Mouse (Mus musculus) MEL (cell line): ENCODE data around the gene Tymp. TPM values are rescaled to one million over a fixed set of nuclear protein-coding genes. Genes with fewer than 3 reads are reported as not detected.

ENCODE experiments used
- DNase-seq: peaks from one replicate; pipeline ENCODE4 v3.0.0; 2011; ENCODE audit warnings: low read depth, low spot score
- H3K27ac ChIP-seq: 2 replicates; pipeline ENCODE4 v1.5.1; 2012; ENCODE audit warnings: low read depth, mild to moderate bottlenecking, control low read depth, low read length, moderate library complexity; ENCODE audit not compliant: control insufficient read depth
- H3K27me3 ChIP-seq, 2 experiments: fragments of 150-350 bp in 1 of 2; sonication (generic) in 1 of 2; 2 replicates each; pipeline ENCODE4 v1.6.1; 2012; ENCODE audit warnings: low read length in 2 of 2, mild to moderate bottlenecking in 2 of 2, improper control_type of control experiment in 1 of 2, moderate library complexity in 1 of 2; ENCODE audit not compliant: insufficient read depth in 2 of 2, control insufficient read depth in 1 of 2
- H3K36me3 ChIP-seq, 2 experiments: 2 replicates each; pipeline ENCODE4 v1.6.1; 2012 to 2014; ENCODE audit warnings: low read length in 2 of 2, improper control_type of control experiment in 1 of 2, inconsistent platforms in 1 of 2, mild to moderate bottlenecking in 1 of 2; ENCODE audit not compliant: insufficient read depth in 2 of 2, control insufficient read depth in 1 of 2
- H3K4me1 ChIP-seq, 2 experiments: fragments of 150-350 bp in 1 of 2; sonication (generic) in 1 of 2; 2 replicates each; pipeline ENCODE4 v1.6.1; 2012; ENCODE audit warnings: low read length in 2 of 2, improper control_type of control experiment in 1 of 2, mild to moderate bottlenecking in 1 of 2; ENCODE audit not compliant: insufficient read depth in 2 of 2, control insufficient read depth in 1 of 2
- H3K4me3 ChIP-seq, 2 experiments: fragments of 150-350 bp in 1 of 2; sonication (generic) in 1 of 2; 2 replicates each; pipeline ENCODE4 v1.5.1; 2012; ENCODE audit warnings: low read depth in 2 of 2, low read length in 2 of 2, mild to moderate bottlenecking in 2 of 2, moderate library complexity in 2 of 2, control low read depth in 1 of 2, improper control_type of control experiment in 1 of 2; ENCODE audit not compliant: control insufficient read depth in 1 of 2, insufficient read depth in 1 of 2
- H3K79me2 ChIP-seq: 2 replicates; pipeline ENCODE4 v1.6.1; 2012; ENCODE audit warnings: mild to moderate bottlenecking, low read length, moderate library complexity; ENCODE audit not compliant: control insufficient read depth, poor library complexity, insufficient read depth
- H3K9ac ChIP-seq: 2 replicates; pipeline ENCODE4 v1.6.1; 2012; ENCODE audit warnings: low read depth, mild to moderate bottlenecking, control low read depth, low read length, moderate library complexity; ENCODE audit not compliant: control insufficient read depth, poor library complexity, severe bottlenecking
- H3K9me3 ChIP-seq: fragments of 150-350 bp; sonication (generic); replicated peaks from 2 replicates; pipeline ENCODE4 v1.6.1; 2012; ENCODE audit warnings: mild to moderate bottlenecking, low read length, improper control_type of control experiment, moderate library complexity; ENCODE audit not compliant: insufficient read depth
- CHD1 ChIP-seq: IDR thresholded peaks from 2 replicates; pipeline ENCODE4 v1.6.1; 2012; ENCODE audit warnings: low read depth, mild to moderate bottlenecking, inconsistent platforms, low read length, improper control_type of control experiment
- CHD2 ChIP-seq: IDR thresholded peaks from 2 replicates; pipeline ENCODE4 v1.6.1; 2011; ENCODE audit warnings: low read length, improper control_type of control experiment
- E2F4 ChIP-seq: IDR thresholded peaks from 2 replicates; pipeline ENCODE4 v1.6.1; 2011; ENCODE audit warnings: low read depth, low read length, improper control_type of control experiment, borderline replicate concordance
- ELF1 ChIP-seq: IDR thresholded peaks from 2 replicates; pipeline ENCODE4 v1.6.1; 2014; ENCODE audit warnings: low read depth, mild to moderate bottlenecking, inconsistent platforms, low read length, improper control_type of control experiment, moderate library complexity
- EP300 ChIP-seq, 2 experiments: IDR thresholded peaks; 2 replicates each; pipeline ENCODE4 v1.6.1; 2011; ENCODE audit warnings: improper control_type of control experiment in 2 of 2, low read length in 2 of 2, low read depth in 1 of 2, mild to moderate bottlenecking in 1 of 2
- ETS1 ChIP-seq: IDR thresholded peaks from 2 replicates; pipeline ENCODE4 v1.6.1; 2012; ENCODE audit warnings: low read depth, mild to moderate bottlenecking, inconsistent platforms, low read length, improper control_type of control experiment, moderate library complexity
- GABPA ChIP-seq: IDR thresholded peaks from 2 replicates; pipeline ENCODE4 v1.6.1; 2012; ENCODE audit warnings: low read depth, mild to moderate bottlenecking, inconsistent platforms, low read length, improper control_type of control experiment, moderate library complexity
- GATA1 ChIP-seq: IDR thresholded peaks from 2 replicates; pipeline ENCODE4 v1.6.1; 2011; ENCODE audit warnings: low read depth, low read length, improper control_type of control experiment
- HCFC1 ChIP-seq: IDR thresholded peaks from 2 replicates; pipeline ENCODE4 v1.6.1; 2012; ENCODE audit warnings: low read depth, mild to moderate bottlenecking, inconsistent platforms, low read length, improper control_type of control experiment, moderate library complexity
- MAX ChIP-seq: IDR thresholded peaks from 2 replicates; pipeline ENCODE4 v1.6.1; 2011; ENCODE audit warnings: low read length, improper control_type of control experiment
- MAZ ChIP-seq: IDR thresholded peaks from 2 replicates; pipeline ENCODE4 v1.6.1; 2012; ENCODE audit warnings: low read depth, mild to moderate bottlenecking, inconsistent platforms, low read length, improper control_type of control experiment
- MXI1 ChIP-seq: IDR thresholded peaks from 2 replicates; pipeline ENCODE4 v1.6.1; 2011; ENCODE audit warnings: mild to moderate bottlenecking, low read depth, low read length, improper control_type of control experiment
- MYC ChIP-seq: IDR thresholded peaks from 2 replicates; pipeline ENCODE4 v1.6.1; 2011; ENCODE audit warnings: low read depth, mild to moderate bottlenecking, low read length, improper control_type of control experiment, moderate library complexity
- POLR2A ChIP-seq, 2 experiments: IDR thresholded peaks; 2 replicates each; pipeline ENCODE4 v1.6.1; 2011 to 2012; ENCODE audit warnings: low read length in 2 of 2, mild to moderate bottlenecking in 2 of 2, control low read depth in 1 of 2, improper control_type of control experiment in 1 of 2, low read depth in 1 of 2, moderate library complexity in 1 of 2; ENCODE audit not compliant: control insufficient read depth in 1 of 2, insufficient read depth in 1 of 2, poor library complexity in 1 of 2
- RAD21 ChIP-seq: IDR thresholded peaks from 2 replicates; pipeline ENCODE4 v1.6.1; 2011; ENCODE audit warnings: mild to moderate bottlenecking, low read depth, low read length, improper control_type of control experiment
- RCOR1 ChIP-seq: IDR thresholded peaks from 2 replicates; pipeline ENCODE4 v1.6.1; 2012; ENCODE audit warnings: low read depth, mild to moderate bottlenecking, inconsistent platforms, low read length, improper control_type of control experiment
- SIN3A ChIP-seq: IDR thresholded peaks from 2 replicates; pipeline ENCODE4 v1.6.1; 2012; ENCODE audit warnings: low read length, improper control_type of control experiment, inconsistent platforms
- SMC3 ChIP-seq: IDR thresholded peaks from 2 replicates; pipeline ENCODE4 v1.6.1; 2011; ENCODE audit warnings: low read depth, low read length, improper control_type of control experiment
- TBP ChIP-seq: IDR thresholded peaks from 2 replicates; pipeline ENCODE4 v1.8.0; 2011; ENCODE audit warnings: low read depth, low read length, improper control_type of control experiment
- TCF12 ChIP-seq: IDR thresholded peaks from 2 replicates; pipeline ENCODE4 v1.6.1; 2014; ENCODE audit warnings: low read depth, mild to moderate bottlenecking, inconsistent platforms, low read length, improper control_type of control experiment, moderate library complexity
- UBTF ChIP-seq: IDR thresholded peaks from 2 replicates; pipeline ENCODE4 v1.6.1; 2012; ENCODE audit warnings: low read depth, mild to moderate bottlenecking, inconsistent platforms, low read length, improper control_type of control experiment, moderate library complexity, borderline replicate concordance; ENCODE audit not compliant: insufficient read depth
- USF1 ChIP-seq: IDR thresholded peaks from 2 replicates; pipeline ENCODE4 v1.6.1; 2014; ENCODE audit warnings: low read depth, mild to moderate bottlenecking, inconsistent platforms, low read length, improper control_type of control experiment, moderate library complexity
- ZC3H11A ChIP-seq: IDR thresholded peaks from 2 replicates; pipeline ENCODE4 v1.6.1; 2012; ENCODE audit warnings: low read depth, mild to moderate bottlenecking, inconsistent platforms, low read length, improper control_type of control experiment
- ZKSCAN1 ChIP-seq: IDR thresholded peaks from 2 replicates; pipeline ENCODE4 v1.6.1; 2012; ENCODE audit warnings: low read depth, mild to moderate bottlenecking, inconsistent platforms, low read length, improper control_type of control experiment, moderate library complexity
- ZMIZ1 ChIP-seq: IDR thresholded peaks from 2 replicates; pipeline ENCODE4 v1.6.1; 2012; ENCODE audit warnings: low read depth, mild to moderate bottlenecking, inconsistent platforms, low read length, improper control_type of control experiment, moderate library complexity
- ZNF384 ChIP-seq: IDR thresholded peaks from 2 replicates; pipeline ENCODE4 v1.6.1; 2012; ENCODE audit warnings: low read depth, mild to moderate bottlenecking, inconsistent platforms, low read length, improper control_type of control experiment
- polyA plus RNA-seq, 2 experiments: library from polyadenylated mRNA; stranded (reverse) in 1 of 2; unstranded in 1 of 2; fragments of >175 nt in 1 of 2; fragments of >200 nt in 1 of 2; gene quantifications; 2 replicates each; pipeline versions ENCODE4 v1.2.1 to v1.2.4; 2012; ENCODE audit warnings: low replicate concordance in 2 of 2, low read depth in 1 of 2; ENCODE audit not compliant: insufficient read length in 2 of 2, insufficient read depth in 1 of 2, missing spikeins in 1 of 2
- total RNA-seq: library from RNA; depleted of rRNA; stranded (reverse); fragments of 300-350 nt; gene quantifications from 2 replicates; pipeline ENCODE4 v1.2.3, GENCODE M21; 2012

The Tymp gene
- total and polyA plus RNA-seq, 3 experiments: 1.5 to 2.0 TPM; not detected in 1

DNA sequence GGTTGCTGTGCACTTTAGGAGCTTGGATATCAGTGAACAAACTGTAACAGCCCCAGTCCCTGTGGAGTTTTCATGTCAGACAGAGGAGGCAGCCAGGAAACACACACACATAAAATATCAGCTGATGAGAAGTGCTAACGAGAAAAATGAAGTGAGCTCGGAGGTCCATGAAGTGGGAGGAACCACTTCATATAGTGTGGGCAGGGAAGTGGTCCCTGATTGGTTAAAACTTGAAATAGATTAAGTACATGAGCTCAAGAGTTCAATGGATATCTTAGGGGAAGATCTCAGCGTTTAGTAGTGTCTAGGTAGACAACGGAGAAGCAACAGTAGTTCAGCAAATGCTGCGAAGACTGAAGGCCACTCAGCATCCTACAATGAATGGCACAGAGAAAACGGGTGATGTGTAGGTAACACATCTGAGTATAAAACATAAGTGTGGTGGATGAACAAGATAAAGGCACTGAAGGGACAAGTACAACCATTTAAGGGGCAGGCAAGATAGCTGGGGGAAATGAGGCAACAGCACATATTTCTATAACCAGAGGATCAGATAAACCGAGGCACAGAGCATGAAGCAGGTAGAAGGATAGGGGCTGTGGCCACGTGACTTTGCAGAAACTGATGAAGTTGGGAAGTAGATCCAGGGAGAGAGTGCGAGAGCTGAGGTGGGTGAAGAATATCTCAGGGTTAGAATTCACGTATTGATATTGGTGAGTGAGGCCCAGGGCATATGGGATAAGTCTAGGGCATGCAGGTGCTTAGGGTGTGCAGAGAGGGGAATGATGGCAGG, 28.2 kb upstream of the Tymp start (continued):
- peak; percentile 92 for TF ChIP-seq USF1
- no peak for TF ChIP-seq MYC
- peak; percentile 65 for TF ChIP-seq TBP
- TF ChIP-seq ETS1: peak; percentile 57; the same call in 1 of the 2 replicates
- no peak for TF ChIP-seq GABPA
- TF ChIP-seq ELF1: no peak; the same call in 1 of the 2 replicates
- TF ChIP-seq MAX: peak; percentile 71
- peak in 1 of 2 experiments; percentile 37; a peak in 1 of 4 replicates for TF ChIP-seq POLR2A (IDR thresholded peaks at IDR 0.05; ENCODE audit: control insufficient read depth in 1 of 2, insufficient read depth in 1 of 2, low read depth in 1 of 2, low read length in 2 of 2, poor library complexity in 1 of 2)
- no peak for TF ChIP-seq RAD21
- TF ChIP-seq SIN3A: peak; percentile 76
- no peak for TF ChIP-seq CHD1
- TF ChIP-seq ZKSCAN1: no peak
- TF ChIP-seq EP300 (IDR thresholded peaks at IDR 0.05; ENCODE audit: low read depth in 1 of 2, low read length in 2 of 2): peak in 1 of 2 experiments; percentile 8; a peak in 2 of 4 replicates
- no peak for TF ChIP-seq SMC3
- TF ChIP-seq CHD2: no peak; the same call in 1 of the 2 replicates

DNA sequence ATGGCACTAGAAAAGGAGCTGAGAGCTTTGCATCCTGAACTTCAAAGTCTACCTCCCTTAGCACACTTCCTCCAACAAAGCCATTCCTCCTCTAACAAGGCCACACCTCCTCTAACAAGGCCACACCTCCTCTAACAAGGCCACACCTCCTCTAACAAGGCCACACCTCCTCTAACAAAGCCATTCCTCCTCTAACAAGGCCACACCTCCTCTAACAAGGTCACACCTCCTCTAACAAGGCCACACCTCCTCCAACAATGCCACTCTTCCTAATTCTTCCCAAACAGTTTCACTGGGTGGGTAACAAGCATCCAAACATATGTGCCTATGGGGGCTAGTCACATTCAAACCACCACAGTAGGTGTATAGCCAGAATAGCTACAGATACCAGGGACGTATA, 25.6 kb upstream of the Tymp start:
- no peak overlapping the region for H3K4me3 ChIP-seq
- peaks cover 0 to 23% of the 10 kb centered on the region in 2 experiments; a peak in 2 of 4 replicates for H3K36me3 ChIP-seq
- H3K27me3 ChIP-seq: no peaks in the 10 kb centered on the region
- H3K9ac ChIP-seq: no peak overlapping the region
- no peaks in the 10 kb centered on the region for H3K9me3 ChIP-seq
- DNase-seq: peak; percentile 46
- H3K79me2 ChIP-seq: no peaks in the 10 kb centered on the region
- TF ChIP-seq MXI1 (no peak), E2F4 (no peak), ZC3H11A (no peak), UBTF (no peak), MYC (no peak), ZNF384 (no peak), RCOR1 (no peak), HCFC1 (no peak), ZMIZ1 (no peak), CHD2 (no peak), SIN3A (no peak), GABPA (no peak), MAX (no peak), MAZ (no peak), GATA1 (no peak), USF1 (no peak), TCF12 (no peak), ZKSCAN1 (no peak), ELF1 (no peak), TBP (no peak)
- H3K4me1 ChIP-seq: peaks cover 21 to 36% of the 10 kb centered on the region in 2 experiments
- no peak overlapping the region for H3K27ac ChIP-seq
